Mouse (Mus musculus) testis, adult 2 months (tissue): ENCODE measurements around the gene Gm20388.

Experiments used
- CTCF ChIP-seq: fragments of 200-500 bp; IDR thresholded peaks from 2 replicates; pipeline ENCODE4 v1.5.1; 2012; ENCODE audit warnings: low read depth, mild to moderate bottlenecking, inconsistent platforms, low read length, moderate library complexity; ENCODE audit not compliant: control insufficient read depth, insufficient read depth, insufficient replicate concordance
- POLR2A ChIP-seq: fragments of 200-500 bp; IDR thresholded peaks from 2 replicates; pipeline ENCODE4 v1.6.1; 2012; ENCODE audit warnings: low read depth, mild to moderate bottlenecking, inconsistent platforms, low read length, moderate library complexity; ENCODE audit not compliant: control insufficient read depth

DNA sequence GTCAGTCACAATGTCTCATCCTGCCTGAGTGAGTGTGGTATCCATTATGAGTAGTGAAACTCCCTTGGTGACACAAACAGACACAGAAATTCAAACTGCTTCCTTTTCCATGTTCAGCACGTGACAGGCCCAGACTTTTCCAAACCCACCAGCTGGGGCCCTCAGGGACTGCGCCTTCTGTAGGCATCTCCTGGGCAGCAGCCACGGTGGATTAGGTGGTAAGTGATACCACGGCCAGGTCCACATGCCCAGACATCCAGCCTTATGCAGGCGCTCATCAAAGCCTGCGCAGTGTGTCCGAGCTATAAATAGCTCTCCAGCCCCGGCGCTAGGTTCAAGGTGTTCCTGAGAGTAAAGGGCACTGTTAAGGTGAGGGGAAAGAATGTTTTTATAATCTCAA is 3961.4 kb downstream of the Gm20388 start:
- TF ChIP-seq POLR2A, result no peak
- TF ChIP-seq CTCF, result no peak
